Mouse (Mus musculus) C2C12 (cell line): Measurements from ENCODE around the gene Ube3c.

Experiments used
- CEBPB ChIP-seq: IDR thresholded peaks from one replicate; pipeline ENCODE4 v1.6.1; 2011; ENCODE audit warnings: low read depth, mild to moderate bottlenecking, control low read depth, moderate library complexity
- CTCF ChIP-seq: IDR thresholded peaks from one replicate; pipeline ENCODE4 v1.5.1; 2011; ENCODE audit not compliant: control insufficient read depth, insufficient read depth, insufficient read length

GRCm38 (mm10) chr5:29721159-29721558 is 152.1 kb downstream of the Ube3c start:
- TF ChIP-seq CTCF (no peak), CEBPB (no peak)
